ENCODE assay signal across 5 mouse cellular contexts in genomic region chr13:113382770-113383169, GRCm38 (mm10).
DNase-seq lines count a peak whose midpoint lies in the region; ATAC-seq lines count a peak whose summit lies in the region.
"Not testable (repeated sequence)": the region's sequence is repeated elsewhere in the genome, so short reads cannot be mapped to it uniquely, and the experiment has no call there.

No protein-coding gene starts in this region.

- not testable (repeated sequence) for H3K36me3 ChIP-seq in splenic B cell, adult 2 months (ENCODE audit: control insufficient read depth, insufficient read depth, low read length, poor library complexity, severe bottlenecking)

- DNase-seq in A20 (ENCODE audit: low read depth, low spot score), result peak; percentile 74
- DNase-seq in heart, adult 11 months, result peak; percentile 17
- peak; percentile 29 for DNase-seq in splenic B cell, adult 2 months (ENCODE audit: low read depth, low spot score)

- ATAC-seq in common myeloid progenitor, adult 5-6 weeks (replicated peaks; ENCODE audit: low read depth, poor library complexity, severe bottlenecking), result peak; percentile 40
- ATAC-seq in megakaryocyte, adult 5-6 weeks (ENCODE audit: poor library complexity, severe bottlenecking), result peak; percentile 34; the same call in 1 of the 2 replicates

- not testable (repeated sequence) for H3K27me3 ChIP-seq in splenic B cell, adult 2 months (ENCODE audit: control insufficient read depth, insufficient read depth, low read length, poor library complexity, severe bottlenecking)

Comparison
In these comparisons a context has a peak if more than half of its experiments do, and no peak if none do; other contexts are left out.
1. Peak in every context shown above with its lines: DNase-seq and ATAC-seq.
2. DNase-seq: peak in every context shown above with its lines; median percentile 74 in A20; 29 in splenic B cell, adult 2 months; 17 in heart, adult 11 months.